Mouse (Mus musculus) forebrain, embryonic 16.5 days (tissue): ENCODE measurements around the gene Slc37a1. TPM values are rescaled to one million over a fixed set of nuclear protein-coding genes. Genes with fewer than 3 reads are reported as not detected.

Source experiments
- ATAC-seq: fragments of 200-750 bp; cut with Nextera tagmentation; 2 replicates; pipeline ENCODE4 v1.8.0; 2017; ENCODE audit warnings: mild to moderate bottlenecking, moderate library complexity
- H3K27ac ChIP-seq: fragments of 300-500 bp; sonication (generic); 2 replicates; pipeline ENCODE4 v1.5.1; 2014; ENCODE audit warnings: low read length, control low read depth
- H3K27me3 ChIP-seq: fragments of 300-500 bp; sonication (generic); replicated peaks from 2 replicates; pipeline ENCODE4 v1.6.1; 2014; ENCODE audit warnings: low read length; ENCODE audit not compliant: control insufficient read depth, insufficient read depth
- H3K36me3 ChIP-seq: fragments of 300-500 bp; sonication (generic); 2 replicates; pipeline ENCODE4 v1.6.1; 2014; ENCODE audit not compliant: control insufficient read depth, insufficient read depth
- H3K4me1 ChIP-seq: fragments of 300-500 bp; sonication (generic); replicated peaks from 2 replicates; pipeline ENCODE4 v1.6.1; 2014; ENCODE audit warnings: low read length; ENCODE audit not compliant: control insufficient read depth, insufficient read depth
- H3K4me2 ChIP-seq: fragments of 300-500 bp; sonication (generic); 2 replicates; pipeline ENCODE4 v1.6.1; 2014; ENCODE audit warnings: mild to moderate bottlenecking, low read length, control low read depth
- H3K4me3 ChIP-seq: fragments of 300-500 bp; sonication (generic); replicated peaks from 2 replicates; pipeline ENCODE4 v1.5.1; 2014; ENCODE audit warnings: mild to moderate bottlenecking, low read length, control low read depth
- H3K9ac ChIP-seq: fragments of 300-500 bp; sonication (generic); replicated peaks from 2 replicates; pipeline ENCODE4 v1.6.1; 2014; ENCODE audit warnings: low read depth, low read length, control low read depth
- H3K9me3 ChIP-seq: fragments of 300-500 bp; sonication (generic); 2 replicates; pipeline ENCODE4 v1.6.1; 2016; ENCODE audit warnings: low read length; ENCODE audit not compliant: control insufficient read depth
- WGBS: fragments of 180-500 bp; shearing (Covaris S2); extraction: QIAGEN DNeasy Blood & Tissue Kit; methylation state at CpG from one replicate; pipeline ENCODE4 v1.1.7; 2014; 5-methylcytosine and 5-hydroxymethylcytosine counted together
- polyA plus RNA-seq: library from polyadenylated mRNA; unstranded; fragments of >200 nt; fragmentation: Nextera tagmentation; extraction: Ambion mirVana; gene quantifications from 2 replicates; pipeline ENCODE4 v1.2.1, GENCODE M21; 2015

Slc37a1 gene
- polyA plus RNA-seq, 1 experiment from 2014 or later = 14.2 TPM

DNA sequence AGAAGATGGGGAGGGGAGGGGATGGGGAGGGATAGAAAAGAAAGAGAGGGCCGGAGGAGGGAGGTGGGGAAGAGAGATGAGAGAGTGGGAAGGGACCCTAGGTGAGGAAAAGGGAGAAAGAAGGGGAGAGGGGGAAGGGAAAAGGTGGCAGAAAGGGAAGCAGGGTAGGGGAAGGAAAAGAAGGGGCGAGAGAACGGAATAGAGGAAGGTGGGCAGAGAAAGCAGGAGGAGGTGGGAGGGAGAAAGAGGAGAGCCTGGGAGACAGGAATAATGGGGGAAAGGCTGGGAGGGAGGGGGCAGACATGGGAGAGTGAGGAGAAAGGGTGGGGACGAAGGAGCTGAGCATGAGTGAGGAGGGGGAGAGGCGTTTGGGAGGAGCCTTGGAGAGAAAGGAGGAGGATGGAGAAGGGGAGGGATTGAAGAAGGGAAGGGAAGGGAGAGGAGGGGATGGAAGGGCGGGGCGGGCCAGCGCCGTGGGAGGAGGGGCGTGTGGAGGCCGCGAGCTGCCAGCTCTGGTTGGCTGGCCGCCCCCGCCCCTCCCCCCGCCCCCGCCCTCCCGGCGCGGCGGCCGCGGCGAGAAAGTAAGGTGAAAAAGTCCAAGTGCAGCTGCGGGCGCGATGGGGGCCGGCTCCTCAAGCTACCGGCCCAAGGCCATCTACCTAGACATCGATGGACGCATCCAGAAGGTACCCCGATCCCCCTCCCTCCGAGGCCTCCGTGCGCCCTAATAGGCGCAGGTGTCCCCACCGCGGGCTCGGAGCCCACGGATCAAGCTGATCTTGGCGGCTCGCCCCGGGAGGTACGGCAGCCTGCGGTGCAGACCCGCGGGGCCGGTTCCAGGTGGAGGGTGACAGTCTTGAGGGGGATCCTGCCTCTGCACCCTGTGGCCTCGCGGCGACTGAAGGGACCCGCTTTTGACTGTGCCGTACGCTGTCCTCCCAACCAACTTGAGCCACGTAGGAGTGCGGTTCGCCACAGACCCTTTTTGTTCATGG lies 99.4 kb downstream of the Slc37a1 start, which contains the start of gene Pde9a:
Gene Pde9a (plus strand): TSS at position 540 of the 995 bp plus-strand sequence.
- peaks cover 43% of the 10 kb centered on the region for H3K4me1 ChIP-seq
- under 1% methylated on average over 46 of the region's 56 CpGs for WGBS
- H3K27ac ChIP-seq = peak within 1 kb of the TSS; percentile 69
- peak within 1 kb of the TSS; percentile 87 for H3K9ac ChIP-seq
- no peaks in the 10 kb centered on the region for H3K36me3 ChIP-seq
- H3K4me3 ChIP-seq = peak within 1 kb of the TSS; percentile 94
- H3K4me2 ChIP-seq = peak within 1 kb of the TSS; percentile 74
- peak; percentile 90 for ATAC-seq
- no peaks in the 10 kb centered on the region for H3K27me3 ChIP-seq
- H3K9me3 ChIP-seq = no peaks in the 10 kb centered on the region

DNA sequence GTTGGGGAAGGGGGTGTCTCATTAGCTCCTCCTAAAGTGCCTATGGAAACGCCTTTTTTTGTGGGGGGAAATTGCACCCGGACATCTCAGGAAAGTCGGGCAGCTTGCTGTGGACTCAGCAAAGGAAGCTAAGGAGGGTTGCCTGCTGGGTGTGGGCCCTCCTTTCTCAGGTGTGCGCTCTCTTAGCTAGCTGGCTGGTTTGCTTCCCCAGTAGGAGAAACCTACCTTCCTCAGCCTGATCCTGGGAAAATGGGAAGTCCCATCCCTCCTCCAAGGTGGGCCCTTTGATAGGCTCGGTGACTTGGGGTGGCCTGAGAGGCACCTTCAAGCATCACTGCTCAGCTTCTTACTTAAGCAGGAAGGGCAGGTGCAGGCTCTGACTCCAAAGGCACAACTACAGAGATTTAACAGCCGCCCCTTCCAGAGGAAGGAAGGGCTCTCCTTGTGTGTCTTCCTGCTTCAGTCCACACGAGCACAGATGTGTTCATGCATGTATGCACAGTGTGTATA lies 100.2 kb downstream of the Slc37a1 start:
- no peak for ATAC-seq
- Histone ChIP-seq H3K9ac (peak overlapping the region; percentile 87), H3K4me2 (peak overlapping the region; percentile 74), H3K27ac (peak overlapping the region; percentile 69), H3K4me1 (peaks cover 43% of the 10 kb centered on the region), H3K4me3 (peak overlapping the region; percentile 94), H3K27me3 (no peaks in the 10 kb centered on the region), H3K36me3 (no peaks in the 10 kb centered on the region), H3K9me3 (no peaks in the 10 kb centered on the region)
- WGBS = 6% methylated on average over 7 of the region's 7 CpGs

DNA sequence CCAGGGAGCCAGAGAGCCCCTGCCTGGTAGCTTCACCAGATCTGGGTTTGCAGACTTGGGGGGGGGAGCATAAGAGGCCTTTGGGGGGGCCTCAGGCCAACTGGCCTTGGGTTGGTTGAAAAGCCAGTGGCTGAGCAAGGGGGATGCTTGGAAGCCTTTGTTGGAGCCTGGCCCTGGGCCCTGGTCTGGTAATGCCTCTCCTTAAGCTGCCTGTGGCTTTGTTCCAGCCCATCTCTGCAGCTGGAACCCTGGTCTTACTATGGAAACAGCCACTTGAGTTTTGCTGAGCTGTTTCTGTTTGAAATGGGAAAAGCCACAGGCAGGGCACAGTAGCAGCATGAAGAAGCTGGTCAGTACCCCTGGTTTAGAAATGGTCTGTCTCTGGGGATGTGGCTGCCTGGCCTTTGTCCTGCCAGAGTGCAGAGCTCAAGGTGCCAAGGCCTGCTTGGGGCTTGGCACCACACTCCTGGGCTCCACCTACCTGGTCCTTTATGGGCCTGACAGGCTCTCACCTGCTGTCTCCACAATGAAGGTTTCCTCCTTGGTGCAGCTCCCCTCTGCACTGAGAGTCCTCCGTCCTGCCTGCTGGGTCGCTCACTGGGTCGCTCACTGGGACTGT lies 102.9 kb downstream of the Slc37a1 start:
- Histone ChIP-seq H3K36me3 (no peaks in the 10 kb centered on the region), H3K4me2 (peak overlapping the region; percentile 74), H3K9me3 (no peaks in the 10 kb centered on the region), H3K9ac (peak overlapping the region; percentile 32; the same call in 1 of the 2 replicates), H3K27ac (peak overlapping the region; percentile 50), H3K4me1 (peaks cover 50% of the 10 kb centered on the region), H3K4me3 (no peak overlapping the region), H3K27me3 (no peaks in the 10 kb centered on the region)
- ATAC-seq = no peak
- WGBS = 74% methylated on average over 3 of the region's 3 CpGs

DNA sequence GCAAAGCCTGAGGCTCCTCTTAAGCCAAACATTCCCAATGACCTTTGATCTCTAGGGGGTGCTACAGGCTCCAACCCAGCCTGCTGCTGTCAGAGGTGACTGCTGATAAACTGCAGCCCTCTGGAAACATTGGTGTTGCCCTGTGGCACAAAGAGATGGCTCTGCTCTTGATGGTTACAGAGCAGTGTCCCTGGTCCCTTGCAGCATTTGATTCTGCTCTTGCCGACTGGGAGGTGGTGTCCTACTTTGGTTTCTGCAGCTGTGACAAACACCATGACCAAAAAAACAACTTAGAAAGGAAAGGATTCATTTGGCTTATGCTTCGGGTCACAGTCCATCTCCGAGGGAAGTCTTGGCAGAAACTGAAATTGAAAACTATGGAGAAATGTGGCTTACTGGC lies 104.9 kb downstream of the Slc37a1 start:
- H3K36me3 ChIP-seq = no peaks in the 10 kb centered on the region
- WGBS = 83% methylated on average over 3 of the region's 3 CpGs
- H3K4me1 ChIP-seq = peaks cover 43% of the 10 kb centered on the region
- H3K4me3 ChIP-seq = no peak overlapping the region
- no peaks in the 10 kb centered on the region for H3K9me3 ChIP-seq
- no peaks in the 10 kb centered on the region for H3K27me3 ChIP-seq
- H3K4me2 ChIP-seq = no peak overlapping the region
- H3K9ac ChIP-seq = no peak overlapping the region
- no peak overlapping the region for H3K27ac ChIP-seq
- no peak for ATAC-seq

DNA sequence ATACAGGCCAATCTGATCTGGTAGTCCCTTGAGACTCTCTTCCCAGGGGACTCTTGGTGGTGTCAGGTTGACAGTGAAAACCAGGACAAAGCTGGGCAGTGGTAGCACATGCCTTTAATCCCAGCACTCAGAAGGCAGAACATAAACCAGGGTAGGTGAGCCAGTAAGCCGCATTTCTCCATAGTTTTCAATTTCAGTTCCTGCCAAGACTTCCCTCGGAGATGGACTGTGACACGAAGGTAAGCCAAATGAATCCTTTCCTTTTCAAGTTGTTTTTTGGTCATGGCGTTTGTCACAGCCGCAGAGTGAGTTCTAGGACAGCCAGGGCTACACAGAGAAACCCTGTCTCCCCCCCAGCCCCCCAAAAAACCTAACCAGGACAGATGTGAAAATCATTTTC lies 105.4 kb downstream of the Slc37a1 start:
- Histone ChIP-seq H3K4me2 (no peak overlapping the region), H3K9me3 (no peaks in the 10 kb centered on the region), H3K27me3 (no peaks in the 10 kb centered on the region), H3K4me3 (no peak overlapping the region), H3K4me1 (peaks cover 39% of the 10 kb centered on the region), H3K27ac (no peak overlapping the region), H3K9ac (no peak overlapping the region), H3K36me3 (no peaks in the 10 kb centered on the region)
- WGBS = 86% methylated on average over 5 of the region's 5 CpGs
- no peak for ATAC-seq

DNA sequence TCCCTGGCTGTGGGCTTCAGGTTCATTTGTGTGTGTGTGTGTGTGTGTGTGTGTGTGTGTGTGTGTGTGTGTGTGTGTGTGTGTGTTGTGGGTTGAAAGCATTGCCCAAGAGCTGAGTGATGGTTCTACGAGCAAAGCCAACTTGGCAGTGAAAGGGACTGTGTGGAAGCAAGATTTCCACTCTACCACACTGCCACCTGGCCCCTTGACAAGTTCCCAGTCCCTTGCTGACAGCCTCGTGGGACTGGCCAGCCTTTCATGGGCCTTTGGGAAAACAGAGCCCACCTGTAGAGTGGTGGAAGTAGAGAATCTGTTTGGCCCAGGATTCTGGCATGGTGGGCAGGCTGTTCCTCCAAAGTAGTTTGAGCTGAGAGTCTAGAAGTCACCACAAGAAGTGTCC lies 107.2 kb downstream of the Slc37a1 start:
- H3K9ac ChIP-seq = no peak overlapping the region
- peaks cover 23% of the 10 kb centered on the region for H3K4me1 ChIP-seq
- H3K4me3 ChIP-seq = no peak overlapping the region
- no peak for ATAC-seq
- 51% methylated on average over 2 of the region's 2 CpGs for WGBS
- no peak overlapping the region for H3K4me2 ChIP-seq
- no peaks in the 10 kb centered on the region for H3K9me3 ChIP-seq
- H3K27me3 ChIP-seq = no peaks in the 10 kb centered on the region
- no peak overlapping the region for H3K27ac ChIP-seq
- H3K36me3 ChIP-seq = no peaks in the 10 kb centered on the region

GRCm38 (mm10) chr17:31400294-31400693 lies 113.7 kb downstream of the Slc37a1 start:
- H3K4me3 ChIP-seq = no peak overlapping the region
- no peak for ATAC-seq
- H3K9ac ChIP-seq = no peak overlapping the region
- H3K27me3 ChIP-seq = no peaks in the 10 kb centered on the region
- H3K27ac ChIP-seq = peak overlapping the region; percentile 41; the same call in 1 of the 2 replicates
- 62% methylated on average over 6 of the region's 6 CpGs for WGBS
- H3K9me3 ChIP-seq = no peaks in the 10 kb centered on the region
- no peaks in the 10 kb centered on the region for H3K36me3 ChIP-seq
- no peak overlapping the region for H3K4me2 ChIP-seq
- H3K4me1 ChIP-seq = peaks cover 20% of the 10 kb centered on the region
